Mouse (Mus musculus): ENCODE measurements at regions not wholly inside any gene's neighbourhood (a gene's known extent, or its start where the extent isn't known, plus 50 kb on each side); places are given as distances from the start of the nearest gene placed in this dataset.

GRCm38 (mm10) chr2:80794148-80794507 lies 177.1 kb downstream of the Nup35 start:
- H3K36me3 ChIP-seq (ENCODE audit: control insufficient read depth, insufficient read depth, low read length) = no peaks in the 10 kb centered on the region
- H3K9me3 ChIP-seq (ENCODE audit: control insufficient read depth, low read length) = no peaks in the 10 kb centered on the region
- no peak overlapping the region for H3K4me3 ChIP-seq (ENCODE audit: low read depth, low read length)
- ATAC-seq (ENCODE audit: low FRiP score) (no peak), DNase-seq (ENCODE audit: low spot score, missing footprints) (no peak)
- no peak overlapping the region for H3K9ac ChIP-seq (ENCODE audit: low read length)
- WGBS = 84% methylated on average over 7 of the region's 7 CpGs
- no peaks in the 10 kb centered on the region for H3K27me3 ChIP-seq (ENCODE audit: control insufficient read depth, insufficient read depth, low read length)
- no peak overlapping the region for H3K27ac ChIP-seq (ENCODE audit: low read depth, low read length)
- no peak overlapping the region for H3K4me2 ChIP-seq
- no peaks in the 10 kb centered on the region for H3K4me1 ChIP-seq (ENCODE audit: control insufficient read depth, insufficient read depth, low read length)

GRCm38 (mm10) chr2:80819268-80819667 lies 202.2 kb downstream of the Nup35 start:
- ATAC-seq (ENCODE audit: low FRiP score) = no peak
- Histone ChIP-seq H3K9ac (ENCODE audit: low read length) (no peak overlapping the region), H3K27ac (ENCODE audit: low read depth, low read length) (no peak overlapping the region), H3K27me3 (ENCODE audit: control insufficient read depth, insufficient read depth, low read length) (no peaks in the 10 kb centered on the region), H3K9me3 (ENCODE audit: control insufficient read depth, low read length) (no peaks in the 10 kb centered on the region), H3K4me3 (ENCODE audit: low read depth, low read length) (no peak overlapping the region), H3K36me3 (ENCODE audit: control insufficient read depth, insufficient read depth, low read length) (no peaks in the 10 kb centered on the region), H3K4me1 (ENCODE audit: control insufficient read depth, insufficient read depth, low read length) (no peaks in the 10 kb centered on the region), H3K4me2 (no peak overlapping the region)
- DNase-seq (ENCODE audit: low spot score, missing footprints) = no peak
- WGBS = 75% methylated on average over 2 of the region's 2 CpGs

- Histone ChIP-seq H3K27ac (ENCODE audit: low read depth, low read length) (no peak overlapping the region), H3K9ac (ENCODE audit: low read length) (no peak overlapping the region), H3K9me3 (ENCODE audit: control insufficient read depth, low read length) (no peaks in the 10 kb centered on the region), H3K4me2 (no peak overlapping the region), H3K4me3 (ENCODE audit: low read depth, low read length) (no peak overlapping the region), H3K27me3 (ENCODE audit: control insufficient read depth, insufficient read depth, low read length) (no peaks in the 10 kb centered on the region), H3K4me1 (ENCODE audit: control insufficient read depth, insufficient read depth, low read length) (no peaks in the 10 kb centered on the region), H3K36me3 (ENCODE audit: control insufficient read depth, insufficient read depth, low read length) (no peaks in the 10 kb centered on the region)
- ATAC-seq (ENCODE audit: low FRiP score) (no peak), DNase-seq (ENCODE audit: low spot score, missing footprints) (no peak)
- WGBS = 64% methylated on average over 1 of the region's 1 CpGs
These were observed 234.0 kb downstream of the Nup35 start for GRCm38 (mm10) chr2:80851056-80851455.

GRCm38 (mm10) chr2:80855214-80855613 lies 238.2 kb downstream of the Nup35 start:
- Histone ChIP-seq H3K9ac (ENCODE audit: low read length) (no peak overlapping the region), H3K4me3 (ENCODE audit: low read depth, low read length) (no peak overlapping the region), H3K27me3 (ENCODE audit: control insufficient read depth, insufficient read depth, low read length) (no peaks in the 10 kb centered on the region), H3K36me3 (ENCODE audit: control insufficient read depth, insufficient read depth, low read length) (no peaks in the 10 kb centered on the region), H3K4me1 (ENCODE audit: control insufficient read depth, insufficient read depth, low read length) (no peaks in the 10 kb centered on the region), H3K9me3 (ENCODE audit: control insufficient read depth, low read length) (no peaks in the 10 kb centered on the region), H3K27ac (ENCODE audit: low read depth, low read length) (no peak overlapping the region), H3K4me2 (no peak overlapping the region)
- no peak for DNase-seq (ENCODE audit: low spot score, missing footprints)
- ATAC-seq (ENCODE audit: low FRiP score) = no peak
- WGBS = 78% methylated on average over 4 of the region's 4 CpGs

GRCm38 (mm10) chr2:80870046-80870445 lies 253.0 kb downstream of the Nup35 start:
- Histone ChIP-seq H3K9me3 (ENCODE audit: control insufficient read depth, low read length) (no peaks in the 10 kb centered on the region), H3K27ac (ENCODE audit: low read depth, low read length) (no peak overlapping the region), H3K27me3 (ENCODE audit: control insufficient read depth, insufficient read depth, low read length) (no peaks in the 10 kb centered on the region), H3K4me3 (ENCODE audit: low read depth, low read length) (no peak overlapping the region), H3K9ac (ENCODE audit: low read length) (no peak overlapping the region), H3K4me1 (ENCODE audit: control insufficient read depth, insufficient read depth, low read length) (no peaks in the 10 kb centered on the region), H3K4me2 (no peak overlapping the region), H3K36me3 (ENCODE audit: control insufficient read depth, insufficient read depth, low read length) (no peaks in the 10 kb centered on the region)
- ATAC-seq (ENCODE audit: low FRiP score) (no peak), DNase-seq (ENCODE audit: low spot score, missing footprints) (no peak)
- WGBS = 75% methylated on average over 8 of the region's 9 CpGs

GRCm38 (mm10) chr2:80870458-80870857 lies 253.4 kb downstream of the Nup35 start:
- WGBS = 77% methylated on average over 6 of the region's 6 CpGs
- no peak for DNase-seq (ENCODE audit: low spot score, missing footprints)
- Histone ChIP-seq H3K4me2 (no peak overlapping the region), H3K4me3 (ENCODE audit: low read depth, low read length) (no peak overlapping the region), H3K4me1 (ENCODE audit: control insufficient read depth, insufficient read depth, low read length) (no peaks in the 10 kb centered on the region), H3K9ac (ENCODE audit: low read length) (no peak overlapping the region), H3K9me3 (ENCODE audit: control insufficient read depth, low read length) (no peaks in the 10 kb centered on the region), H3K27ac (ENCODE audit: low read depth, low read length) (no peak overlapping the region), H3K36me3 (ENCODE audit: control insufficient read depth, insufficient read depth, low read length) (no peaks in the 10 kb centered on the region), H3K27me3 (ENCODE audit: control insufficient read depth, insufficient read depth, low read length) (no peaks in the 10 kb centered on the region)
- ATAC-seq (ENCODE audit: low FRiP score) = no peak

- WGBS = 86% methylated on average over 6 of the region's 6 CpGs
- Histone ChIP-seq H3K9ac (ENCODE audit: low read length) (no peak overlapping the region), H3K36me3 (ENCODE audit: control insufficient read depth, insufficient read depth, low read length) (no peaks in the 10 kb centered on the region), H3K9me3 (ENCODE audit: control insufficient read depth, low read length) (no peaks in the 10 kb centered on the region), H3K4me1 (ENCODE audit: control insufficient read depth, insufficient read depth, low read length) (no peaks in the 10 kb centered on the region), H3K27me3 (ENCODE audit: control insufficient read depth, insufficient read depth, low read length) (no peaks in the 10 kb centered on the region), H3K27ac (ENCODE audit: low read depth, low read length) (no peak overlapping the region), H3K4me3 (ENCODE audit: low read depth, low read length) (no peak overlapping the region), H3K4me2 (no peak overlapping the region)
- DNase-seq (ENCODE audit: low spot score, missing footprints) (no peak), ATAC-seq (ENCODE audit: low FRiP score) (no peak)
These were observed 254.3 kb downstream of the Nup35 start for GRCm38 (mm10) chr2:80871356-80871755.

GRCm38 (mm10) chr2:80878437-80878836 lies 261.4 kb downstream of the Nup35 start:
- no peaks in the 10 kb centered on the region for H3K9me3 ChIP-seq (ENCODE audit: control insufficient read depth, low read length)
- H3K27ac ChIP-seq (ENCODE audit: low read depth, low read length) = no peak overlapping the region
- H3K4me2 ChIP-seq = no peak overlapping the region
- ATAC-seq (ENCODE audit: low FRiP score) = no peak
- no peak for DNase-seq (ENCODE audit: low spot score, missing footprints)
- no peaks in the 10 kb centered on the region for H3K36me3 ChIP-seq (ENCODE audit: control insufficient read depth, insufficient read depth, low read length)
- WGBS = 91% methylated on average over 2 of the region's 2 CpGs
- H3K27me3 ChIP-seq (ENCODE audit: control insufficient read depth, insufficient read depth, low read length) = no peaks in the 10 kb centered on the region
- H3K4me1 ChIP-seq (ENCODE audit: control insufficient read depth, insufficient read depth, low read length) = no peaks in the 10 kb centered on the region
- H3K9ac ChIP-seq (ENCODE audit: low read length) = no peak overlapping the region
- H3K4me3 ChIP-seq (ENCODE audit: low read depth, low read length) = no peak overlapping the region

- no peaks in the 10 kb centered on the region for H3K36me3 ChIP-seq (ENCODE audit: control insufficient read depth, insufficient read depth, low read length)
- H3K27me3 ChIP-seq (ENCODE audit: control insufficient read depth, insufficient read depth, low read length) = no peaks in the 10 kb centered on the region
- no peak overlapping the region for H3K4me3 ChIP-seq (ENCODE audit: low read depth, low read length)
- H3K4me1 ChIP-seq (ENCODE audit: control insufficient read depth, insufficient read depth, low read length) = no peaks in the 10 kb centered on the region
- no peak for ATAC-seq (ENCODE audit: low FRiP score)
- H3K9me3 ChIP-seq (ENCODE audit: control insufficient read depth, low read length) = no peaks in the 10 kb centered on the region
- H3K4me2 ChIP-seq = no peak overlapping the region
- DNase-seq (ENCODE audit: low spot score, missing footprints) = no peak
- H3K9ac ChIP-seq (ENCODE audit: low read length) = no peak overlapping the region
- 89% methylated on average over 5 of the region's 5 CpGs for WGBS
- H3K27ac ChIP-seq (ENCODE audit: low read depth, low read length) = no peak overlapping the region
These were observed 267.2 kb downstream of the Nup35 start for GRCm38 (mm10) chr2:80884231-80884630.

- Histone ChIP-seq H3K36me3 (ENCODE audit: control insufficient read depth, insufficient read depth, low read length) (no peaks in the 10 kb centered on the region), H3K9me3 (ENCODE audit: control insufficient read depth, low read length) (no peaks in the 10 kb centered on the region), H3K4me1 (ENCODE audit: control insufficient read depth, insufficient read depth, low read length) (no peaks in the 10 kb centered on the region), H3K27me3 (ENCODE audit: control insufficient read depth, insufficient read depth, low read length) (no peaks in the 10 kb centered on the region), H3K9ac (ENCODE audit: low read length) (no peak overlapping the region), H3K4me3 (ENCODE audit: low read depth, low read length) (no peak overlapping the region), H3K4me2 (no peak overlapping the region), H3K27ac (ENCODE audit: low read depth, low read length) (no peak overlapping the region)
- peak; percentile 72; the same call in 1 of the 2 replicates for ATAC-seq (ENCODE audit: low FRiP score)
- DNase-seq (ENCODE audit: low spot score, missing footprints) = no peak
- WGBS = 45% methylated on average over 3 of the region's 3 CpGs
These were observed 285.0 kb downstream of the Nup35 start for GRCm38 (mm10) chr2:80902050-80902449.

Measured in midbrain, embryonic 11.5 days (tissue).